Mouse (Mus musculus) forebrain, embryonic 11.5 days (tissue): Measurements from ENCODE around the gene Naa60. TPM values are rescaled to one million over a fixed set of nuclear protein-coding genes. Genes with fewer than 3 reads are reported as not detected.

Source experiments
- ATAC-seq: fragments of 200-750 bp; cut with Nextera tagmentation; replicated peaks from 2 replicates; pipeline ENCODE4 v1.8.0; 2017; ENCODE audit warnings: moderate TSS enrichment; ENCODE audit not compliant: low FRiP score
- DNase-seq: peaks from one replicate; pipeline ENCODE4 v3.0.0-alpha.2; 2017; ENCODE audit warnings: low spot score
- H3K27ac ChIP-seq: fragments of 300-500 bp; sonication (generic); 2 replicates; pipeline ENCODE4 v1.5.1; 2014; ENCODE audit warnings: low read depth, low read length
- H3K27me3 ChIP-seq: fragments of 300-500 bp; sonication (generic); 2 replicates; pipeline ENCODE4 v1.6.1; 2014; ENCODE audit warnings: mild to moderate bottlenecking, low read length, mixed read lengths; ENCODE audit not compliant: control insufficient read depth, insufficient read depth
- H3K36me3 ChIP-seq: fragments of 300-500 bp; sonication (generic); 2 replicates; pipeline ENCODE4 v1.6.1; 2014; ENCODE audit warnings: mild to moderate bottlenecking, low read length, moderate library complexity, mixed read lengths; ENCODE audit not compliant: control insufficient read depth, insufficient read depth
- H3K4me1 ChIP-seq: fragments of 300-500 bp; sonication (generic); replicated peaks from 2 replicates; pipeline ENCODE4 v1.6.1; 2014; ENCODE audit warnings: low read length, mixed read lengths; ENCODE audit not compliant: control insufficient read depth, insufficient read depth
- H3K4me2 ChIP-seq: fragments of 300-500 bp; sonication (generic); 2 replicates; pipeline ENCODE4 v1.6.1; 2014; ENCODE audit warnings: low read depth, mild to moderate bottlenecking, low read length, moderate library complexity, mixed read lengths; ENCODE audit not compliant: severe bottlenecking
- H3K4me3 ChIP-seq: fragments of 300-500 bp; sonication (generic); 2 replicates; pipeline ENCODE4 v1.5.1; 2014; ENCODE audit warnings: low read depth, low read length
- H3K9ac ChIP-seq: fragments of 300-500 bp; sonication (generic); 2 replicates; pipeline ENCODE4 v1.6.1; 2014; ENCODE audit warnings: low read length
- H3K9me3 ChIP-seq: fragments of 300-500 bp; sonication (generic); 2 replicates; pipeline ENCODE4 v1.6.1; 2016; ENCODE audit warnings: low read length, mixed read lengths; ENCODE audit not compliant: control insufficient read depth
- WGBS: fragments of 180-500 bp; shearing (Covaris S2); extraction: QIAGEN DNeasy Blood & Tissue Kit; methylation state at CpG from one replicate; pipeline ENCODE4 v1.1.7; 2014; 5-methylcytosine and 5-hydroxymethylcytosine counted together
- microRNA-seq: library from miRNA; unstranded; fragments of <30 nt; microRNA quantifications from one replicate; pipeline ENCODE4, GENCODE M21; 2016; ENCODE audit not compliant: insufficient number of aligned reads
- polyA plus RNA-seq: library from polyadenylated mRNA; unstranded; fragments of >200 nt; fragmentation: Nextera tagmentation; extraction: Ambion mirVana; gene quantifications from 2 replicates; pipeline ENCODE4 v1.2.1, GENCODE M21; 2014

Naa60 gene
- polyA plus RNA-seq, 1 experiment from 2014 or later, result 64.8 TPM

DNA sequence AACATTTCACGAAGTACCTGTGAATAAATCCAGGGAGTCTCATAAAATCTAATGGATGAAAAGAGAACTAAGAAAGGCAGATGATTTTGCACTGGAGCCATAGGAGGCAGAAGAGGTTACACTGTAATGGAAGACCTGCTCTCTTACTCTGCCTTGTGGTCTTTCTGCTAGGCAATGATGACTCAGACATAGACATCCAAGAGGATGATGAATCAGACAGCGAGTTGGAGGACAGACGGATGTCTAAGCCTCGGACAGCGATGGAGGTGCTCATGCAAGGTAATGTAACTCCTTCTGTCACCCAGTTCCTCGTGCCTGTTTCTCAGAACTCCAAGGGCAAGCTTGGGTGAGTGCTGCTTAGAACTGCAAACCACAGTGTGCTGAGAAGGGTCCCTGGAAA is 61.4 kb downstream of the Naa60 start:
- ATAC-seq, result no peak
- Histone ChIP-seq H3K9ac (no peak overlapping the region), H3K27me3 (no peaks in the 10 kb centered on the region), H3K4me2 (no peak overlapping the region), H3K4me1 (no peaks in the 10 kb centered on the region), H3K36me3 (no peaks in the 10 kb centered on the region; the same call in 1 of the 2 replicates), H3K4me3 (no peak overlapping the region), H3K27ac (no peak overlapping the region), H3K9me3 (no peaks in the 10 kb centered on the region)
- peak; percentile 27 for DNase-seq
- WGBS, result 96% methylated on average over 6 of the region's 6 CpGs

DNA sequence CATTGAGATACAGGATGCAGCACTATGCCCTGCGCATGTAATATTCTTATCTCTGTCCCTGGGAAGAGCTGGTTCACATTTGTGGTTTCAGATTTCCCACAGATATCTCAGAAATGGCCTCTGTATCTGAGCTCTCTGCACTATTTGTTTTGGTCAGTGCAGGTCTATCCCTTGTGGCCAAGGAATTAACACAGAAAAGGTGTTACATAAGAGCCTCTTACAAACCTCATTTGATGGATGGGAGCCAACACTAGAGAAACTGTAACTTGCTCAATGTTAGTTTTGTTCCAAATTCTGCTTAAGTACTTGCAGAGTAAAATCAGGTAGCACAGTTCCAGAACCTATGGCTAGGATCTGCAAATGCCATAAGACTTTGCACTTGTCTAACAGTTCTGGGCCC is 61.9 kb downstream of the Naa60 start:
- WGBS, result 82% methylated on average over 1 of the region's 1 CpGs
- no peak for DNase-seq

GRCm38 (mm10) chr16:3934701-3935100 is 62.5 kb downstream of the Naa60 start:
- H3K9ac ChIP-seq, result no peak overlapping the region
- no peak overlapping the region for H3K4me2 ChIP-seq
- no peak for DNase-seq
- no peak for ATAC-seq
- 87% methylated on average over 4 of the region's 4 CpGs for WGBS
- H3K27me3 ChIP-seq, result no peaks in the 10 kb centered on the region
- H3K4me1 ChIP-seq, result no peaks in the 10 kb centered on the region
- no peaks in the 10 kb centered on the region for H3K9me3 ChIP-seq
- H3K27ac ChIP-seq, result no peak overlapping the region
- H3K4me3 ChIP-seq, result no peak overlapping the region
- H3K36me3 ChIP-seq, result peaks cover 2% of the 10 kb centered on the region; the same call in 1 of the 2 replicates

More for the DNA sequence above, 61.9 kb downstream of the Naa60 start:
- Histone ChIP-seq H3K4me3 (no peak overlapping the region), H3K27ac (no peak overlapping the region), H3K4me2 (no peak overlapping the region), H3K9ac (no peak overlapping the region), H3K27me3 (no peaks in the 10 kb centered on the region), H3K36me3 (no peaks in the 10 kb centered on the region; the same call in 1 of the 2 replicates), H3K4me1 (no peaks in the 10 kb centered on the region), H3K9me3 (no peaks in the 10 kb centered on the region)
- no peak for ATAC-seq

DNA sequence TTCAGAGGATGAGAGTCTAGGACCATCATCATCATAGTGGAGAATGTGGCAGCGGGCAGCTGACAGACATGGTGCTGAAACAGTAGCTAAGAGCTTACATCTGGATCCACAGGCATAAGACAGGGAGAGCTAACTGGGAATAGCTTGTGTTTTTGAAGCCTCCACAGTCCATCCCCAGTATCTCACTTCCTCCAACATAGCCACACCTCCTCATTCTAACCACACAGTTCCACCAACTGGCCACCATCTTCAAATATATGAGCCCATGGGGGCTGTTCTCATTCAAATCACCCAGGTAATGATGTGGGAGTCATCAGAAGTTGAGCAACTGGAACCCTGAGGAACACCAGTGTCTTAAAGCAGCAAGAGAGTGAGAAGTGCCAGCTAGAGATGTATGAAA is 79.0 kb downstream of the Naa60 start:
- Histone ChIP-seq H3K27ac (no peak overlapping the region), H3K4me3 (no peak overlapping the region), H3K27me3 (no peaks in the 10 kb centered on the region), H3K36me3 (no peaks in the 10 kb centered on the region), H3K4me1 (no peaks in the 10 kb centered on the region), H3K4me2 (no peak overlapping the region), H3K9ac (no peak overlapping the region), H3K9me3 (no peaks in the 10 kb centered on the region)
- WGBS, result 89% methylated on average over 1 of the region's 1 CpGs
- no peak for ATAC-seq
- no peak for DNase-seq

Small RNA genes lying within 50 kb of the gene (microRNA-seq; reads per million reads assigned to microRNA genes)
- not detected for gene Gm23493

Other genes with a start within 250 kb of the Naa60 start
- not detected in 2 replicates for gene Mefv, start 154.3 kb upstream of the Naa60 start, polyA plus RNA-seq
- gene Zfp263, start 128.3 kb upstream of the Naa60 start, polyA plus RNA-seq, result 38.9 and 42.6 TPM in 2 replicates
- 0.21 and 0.33 TPM in 2 replicates for gene Olfr15, start 41.5 kb upstream of the Naa60 start, polyA plus RNA-seq
- 1.2 and 1.4 TPM in 2 replicates for gene Zfp174, start 25.1 kb upstream of the Naa60 start, polyA plus RNA-seq
- gene Zfp597, start 12.2 kb downstream of the Naa60 start, polyA plus RNA-seq, result 8.0 and 9.0 TPM in 2 replicates
- 1.7 and 2.0 TPM in 2 replicates for gene Gm20695, start 12.3 kb downstream of the Naa60 start, polyA plus RNA-seq
- 6.3 and 7.3 TPM in 2 replicates for gene 1700037C18Rik, start 36.3 kb downstream of the Naa60 start, polyA plus RNA-seq
- gene Cluap1, start 36.4 kb downstream of the Naa60 start, polyA plus RNA-seq, result 23.6 and 24.7 TPM in 2 replicates
- 0.71 and 0.99 TPM in 2 replicates for gene Nlrc3, start 104.3 kb downstream of the Naa60 start, polyA plus RNA-seq
- gene Slx4, start 131.4 kb downstream of the Naa60 start, polyA plus RNA-seq, result 30.0 and 32.0 TPM in 2 replicates
- gene Dnase1, start 164.6 kb downstream of the Naa60 start, polyA plus RNA-seq, result 5.4 and 5.9 TPM in 2 replicates
- gene Trap1, start 205.5 kb downstream of the Naa60 start, polyA plus RNA-seq, result 78.1 and 83.1 TPM in 2 replicates